Mouse (Mus musculus) stomach, postnatal 0 days (tissue): ENCODE measurements at regions not wholly inside any gene's neighbourhood (a gene's known extent, or its start where the extent isn't known, plus 50 kb on each side); places are given as distances from the start of the nearest gene placed in this dataset.
A peak's percentile ranks its signal among the peaks of the same experiment; 100 is the strongest.

Experiments
- ATAC-seq: fragments of 200-750 bp; cut with Nextera tagmentation; 2 replicates; pipeline ENCODE4 v1.8.0; 2017; ENCODE audit not compliant: low FRiP score, low TSS enrichment
- DNase-seq: peaks from one replicate; pipeline ENCODE4 v3.0.0-alpha.2; 2016; ENCODE audit warnings: low spot score
- H3K27ac ChIP-seq: fragments of 300-500 bp; sonication (generic); replicated peaks from 2 replicates; pipeline ENCODE4 v1.5.1; 2014; ENCODE audit warnings: mild to moderate bottlenecking, control low read depth
- H3K27me3 ChIP-seq: fragments of 300-500 bp; sonication (generic); 2 replicates; pipeline ENCODE4 v1.6.1; 2014; ENCODE audit warnings: low read length; ENCODE audit not compliant: control insufficient read depth, insufficient read depth
- H3K36me3 ChIP-seq: fragments of 300-500 bp; sonication (generic); 2 replicates; pipeline ENCODE4 v1.6.1; 2014; ENCODE audit warnings: low read length, mixed read lengths; ENCODE audit not compliant: control insufficient read depth, insufficient read depth
- H3K4me1 ChIP-seq: fragments of 300-500 bp; sonication (generic); replicated peaks from 2 replicates; pipeline ENCODE4 v1.6.1; 2014; ENCODE audit warnings: antibody characterized with exemption; ENCODE audit not compliant: control insufficient read depth, insufficient read depth
- H3K4me2 ChIP-seq: fragments of 300-500 bp; sonication (generic); replicated peaks from 2 replicates; pipeline ENCODE4 v1.6.1; 2014; ENCODE audit warnings: low read depth, mild to moderate bottlenecking, control low read depth, moderate library complexity
- H3K4me3 ChIP-seq: fragments of 300-500 bp; sonication (generic); 2 replicates; pipeline ENCODE4 v1.5.1; 2014; ENCODE audit warnings: low read depth, low read length, control low read depth
- H3K9ac ChIP-seq: fragments of 300-500 bp; sonication (generic); 2 replicates; pipeline ENCODE4 v1.6.1; 2014; ENCODE audit warnings: mild to moderate bottlenecking, low read length, control low read depth, mixed read lengths
- H3K9me3 ChIP-seq: fragments of 300-500 bp; sonication (generic); 2 replicates; pipeline ENCODE4 v1.6.1; 2016; ENCODE audit warnings: low read length; ENCODE audit not compliant: control insufficient read depth
- CTCF ChIP-seq: IDR thresholded peaks from 2 replicates; pipeline ENCODE4 v1.5.1; 2016; ENCODE audit warnings: antibody characterized with exemption, low read depth, mild to moderate bottlenecking, moderate library complexity
- EP300 ChIP-seq: optimal IDR thresholded peaks from 2 replicates; pipeline ENCODE3; 2016; ENCODE audit warnings: antibody characterized with exemption
- WGBS: fragments of 180-500 bp; shearing (Covaris S2); extraction: QIAGEN DNeasy Blood & Tissue Kit; methylation state at CpG from one replicate; pipeline ENCODE4 v1.1.7; 2014; 5-methylcytosine and 5-hydroxymethylcytosine counted together

- H3K27me3 ChIP-seq: no peaks in the 10 kb centered on the region
- no peak for DNase-seq
- no peaks in the 10 kb centered on the region for H3K36me3 ChIP-seq
- no peaks in the 10 kb centered on the region for H3K9me3 ChIP-seq
- whole genome bisulfite sequencing: 80% methylated on average over 5 of the region's 5 CpGs
- no peak overlapping the region for H3K9ac ChIP-seq
- TF ChIP-seq CTCF: no peak
- TF ChIP-seq EP300: no peak
- H3K4me2 ChIP-seq: no peak overlapping the region
- no peaks in the 10 kb centered on the region for H3K4me1 ChIP-seq
- H3K27ac ChIP-seq: no peak overlapping the region
- no peak for ATAC-seq
- H3K4me3 ChIP-seq: no peak overlapping the region
Measured at GRCm38 (mm10) chr17:9543224-9543797, 121.5 kb downstream of the Gm17728 start.

GRCm38 (mm10) chr17:9557544-9557943, 112.0 kb downstream of the Pabpc6 start:
- Histone ChIP-seq H3K4me2 (no peak overlapping the region), H3K27ac (no peak overlapping the region), H3K4me3 (no peak overlapping the region), H3K27me3 (no peaks in the 10 kb centered on the region), H3K36me3 (no peaks in the 10 kb centered on the region), H3K9me3 (no peaks in the 10 kb centered on the region), H3K4me1 (no peaks in the 10 kb centered on the region), H3K9ac (no peak overlapping the region)
- ATAC-seq: no peak
- DNase-seq: no peak
- TF ChIP-seq CTCF (no peak), EP300 (no peak)
- 83% methylated on average over 4 of the region's 4 CpGs for WGBS

GRCm38 (mm10) chr17:9566846-9567245, 102.7 kb downstream of the Pabpc6 start:
- DNase-seq: no peak
- H3K36me3 ChIP-seq: no peaks in the 10 kb centered on the region
- no peaks in the 10 kb centered on the region for H3K9me3 ChIP-seq
- H3K27ac ChIP-seq: no peak overlapping the region
- no peak overlapping the region for H3K9ac ChIP-seq
- WGBS: 58% methylated on average over 6 of the region's 6 CpGs
- H3K27me3 ChIP-seq: no peaks in the 10 kb centered on the region
- TF ChIP-seq CTCF (no peak), EP300 (no peak)
- H3K4me1 ChIP-seq: no peaks in the 10 kb centered on the region
- no peak overlapping the region for H3K4me3 ChIP-seq
- no peak for ATAC-seq
- no peak overlapping the region for H3K4me2 ChIP-seq

DNA sequence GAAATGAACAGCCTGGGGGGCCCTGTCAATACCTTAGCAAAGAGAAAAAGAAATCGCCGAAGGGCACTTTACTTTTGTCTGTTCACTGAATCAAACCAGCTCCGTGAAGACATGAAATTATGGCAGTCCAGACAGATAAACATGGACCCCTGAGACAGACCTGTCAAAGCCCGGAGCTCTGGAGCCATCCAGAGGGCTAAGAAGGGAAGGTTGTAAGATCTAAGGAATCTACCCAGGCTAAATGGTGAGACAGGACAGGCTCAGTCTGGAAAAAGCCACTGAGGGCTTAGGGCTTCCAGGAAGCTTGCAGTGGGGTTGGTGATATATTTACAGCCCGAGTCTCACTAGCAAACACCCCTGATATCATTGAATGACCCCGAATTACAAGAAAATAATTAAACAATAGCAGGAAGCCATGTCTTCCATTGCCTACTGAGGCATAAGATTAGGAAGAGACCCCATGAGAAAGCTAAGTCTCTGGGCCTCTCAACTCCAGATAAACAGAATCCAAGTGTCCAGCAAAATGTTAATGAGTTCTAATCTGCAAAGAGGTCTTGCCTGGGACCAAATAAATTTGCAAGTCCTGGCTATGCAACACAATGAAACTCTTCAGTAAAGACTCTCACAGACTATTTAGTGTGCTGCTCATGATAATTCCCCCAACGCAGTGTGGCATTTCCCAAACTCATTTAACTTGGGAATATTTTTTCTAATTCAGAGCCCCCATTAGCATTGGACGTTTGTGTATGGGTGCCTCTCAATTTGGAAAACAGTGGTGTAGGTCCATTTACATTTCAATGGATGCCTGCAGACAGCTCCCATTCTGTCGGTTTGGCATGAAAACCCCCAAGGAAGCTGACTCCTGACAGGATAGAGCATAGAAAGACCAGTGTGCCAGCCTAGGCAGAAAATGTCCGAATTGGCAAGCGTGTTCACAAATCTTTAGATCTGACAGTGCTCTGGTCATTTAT, 89.8 kb downstream of the Pabpc6 start:
- WGBS: 45% methylated on average over 11 of the region's 11 CpGs
- Histone ChIP-seq H3K4me1 (no peaks in the 10 kb centered on the region), H3K4me2 (no peak overlapping the region), H3K27ac (no peak overlapping the region), H3K27me3 (no peaks in the 10 kb centered on the region), H3K36me3 (no peaks in the 10 kb centered on the region), H3K9me3 (no peaks in the 10 kb centered on the region), H3K4me3 (no peak overlapping the region), H3K9ac (no peak overlapping the region)
- no peak for DNase-seq
- no peak for TF ChIP-seq EP300
- no peak for TF ChIP-seq CTCF
- no peak for ATAC-seq

DNA sequence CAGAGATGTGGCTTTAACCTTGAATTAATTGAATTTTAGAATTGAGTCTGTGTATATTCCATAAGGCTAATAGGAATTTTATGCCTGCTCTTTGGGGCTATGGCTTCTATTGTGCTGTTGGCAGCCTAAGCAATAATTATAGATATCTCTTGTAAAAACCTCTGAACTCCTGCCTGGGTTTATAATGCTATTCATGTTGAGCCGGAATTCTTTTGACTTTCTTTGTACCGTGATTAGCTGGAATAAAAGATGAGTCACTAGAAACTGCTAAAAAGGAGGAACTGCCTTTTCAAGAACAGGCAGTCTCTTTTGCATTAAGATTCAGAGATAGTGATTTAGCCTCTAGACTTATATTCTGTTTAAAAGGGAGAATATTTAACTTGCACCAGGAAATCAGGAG, 71.4 kb downstream of the Pabpc6 start:
- TF ChIP-seq EP300 (no peak), CTCF (no peak)
- Histone ChIP-seq H3K36me3 (no peaks in the 10 kb centered on the region), H3K27ac (no peak overlapping the region), H3K9me3 (no peaks in the 10 kb centered on the region), H3K4me2 (no peak overlapping the region), H3K4me1 (no peaks in the 10 kb centered on the region), H3K27me3 (no peaks in the 10 kb centered on the region), H3K9ac (no peak overlapping the region), H3K4me3 (no peak overlapping the region)
- 65% methylated on average over 2 of the region's 2 CpGs for WGBS
- DNase-seq: no peak
- no peak for ATAC-seq

DNA sequence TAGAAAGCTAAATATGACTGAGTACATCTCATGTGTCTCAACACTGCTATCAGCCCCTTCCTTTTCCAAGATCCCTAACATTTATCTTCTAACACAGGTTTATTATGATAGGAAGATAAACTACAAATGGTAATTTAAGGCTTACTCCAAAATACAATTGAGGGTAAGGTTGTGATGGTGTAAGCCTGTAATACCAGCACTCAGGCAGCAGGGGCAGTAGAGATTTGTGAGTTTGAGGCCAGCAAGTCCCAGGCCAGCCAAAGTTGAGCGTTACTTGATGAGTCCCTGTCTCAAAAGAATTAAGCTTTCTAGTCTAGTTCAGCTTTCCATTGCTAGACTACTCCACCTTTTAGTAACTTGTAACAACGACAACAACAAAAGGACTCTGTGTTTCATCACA, 69.1 kb downstream of the Pabpc6 start:
- DNase-seq (no peak), ATAC-seq (no peak)
- H3K36me3 ChIP-seq: no peaks in the 10 kb centered on the region
- H3K9ac ChIP-seq: no peak overlapping the region
- H3K27me3 ChIP-seq: no peaks in the 10 kb centered on the region
- WGBS: 77% methylated on average over 2 of the region's 2 CpGs
- no peak overlapping the region for H3K27ac ChIP-seq
- no peaks in the 10 kb centered on the region for H3K9me3 ChIP-seq
- H3K4me3 ChIP-seq: no peak overlapping the region
- no peaks in the 10 kb centered on the region for H3K4me1 ChIP-seq
- no peak for TF ChIP-seq EP300
- peak; percentile 49 for TF ChIP-seq CTCF
- H3K4me2 ChIP-seq: no peak overlapping the region
